Mouse (Mus musculus) thymus, adult 2 months (tissue): ENCODE measurements around the gene Rere.

ENCODE experiments used
- CTCF ChIP-seq: fragments of 200-500 bp; IDR thresholded peaks from 2 replicates; pipeline ENCODE4 v1.5.1; 2012; ENCODE audit warnings: mild to moderate bottlenecking, control low read depth, low read length, moderate library complexity, borderline replicate concordance; ENCODE audit not compliant: control insufficient read depth, poor library complexity, insufficient read depth; ENCODE audit errors: extremely low read depth
- POLR2A ChIP-seq: fragments of 200-500 bp; IDR thresholded peaks from 2 replicates; pipeline ENCODE4 v1.6.1; 2012; ENCODE audit warnings: mild to moderate bottlenecking, low read length, control low read depth, moderate library complexity; ENCODE audit not compliant: control insufficient read depth, poor library complexity, insufficient read depth; ENCODE audit errors: extremely low read depth

DNA sequence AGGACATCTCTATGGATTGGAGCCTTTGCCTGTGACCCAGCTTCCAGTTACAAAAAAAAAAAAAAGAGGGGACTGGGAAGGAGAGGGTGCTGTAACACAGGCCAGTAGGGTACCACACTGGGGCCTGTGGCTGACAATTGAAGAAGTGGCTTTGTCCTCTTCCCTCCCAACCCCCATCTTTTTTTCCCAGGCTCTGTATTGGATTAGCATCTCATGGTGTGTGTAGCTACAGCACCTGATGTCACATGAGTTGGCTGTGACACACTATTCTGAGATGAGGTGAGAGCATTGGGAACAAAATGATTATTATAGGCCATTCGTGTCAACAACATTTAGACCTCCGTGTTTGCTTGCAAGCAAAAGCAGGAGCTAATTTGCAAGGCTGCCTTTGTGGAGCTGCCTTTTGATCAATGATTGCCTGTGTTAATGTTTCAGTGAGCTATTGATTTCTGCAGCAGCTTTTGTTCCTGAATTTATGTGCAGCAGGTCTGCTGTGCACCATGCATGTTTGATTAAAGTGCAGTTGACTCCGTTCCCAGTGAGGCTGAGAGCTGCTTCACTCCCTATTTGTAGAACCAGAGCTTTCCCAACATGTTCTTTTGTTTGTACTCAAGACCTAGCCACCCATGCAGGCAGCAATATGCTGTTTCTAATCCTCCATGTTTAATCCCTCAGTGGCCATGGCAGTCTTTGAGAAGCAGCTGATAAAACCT, 325.2 kb downstream of the Rere start:
- TF ChIP-seq CTCF (no peak), POLR2A (no peak)
